Mouse (Mus musculus): ENCODE data around the gene H2-T23.

GRCm38 (mm10) chr17:35994175-35994878 lies 38.3 kb downstream of the H2-T23 start:
- TF ChIP-seq CTCF (IDR thresholded peaks at IDR 0.05; ENCODE audit: low read depth, low read length) (no peak), EP300 (IDR thresholded peaks at IDR 0.05; ENCODE audit: insufficient read depth, low read depth, low read length) (no peak)

Data from ES-Bruce4 (cell line).